Mouse (Mus musculus) liver, postnatal 0 days (tissue): ENCODE measurements at regions not wholly inside any gene's neighbourhood (a gene's known extent, or its start where the extent isn't known, plus 50 kb on each side); places are given as distances from the start of the nearest gene placed in this dataset.

ENCODE experiments used
- ATAC-seq: fragments of 200-750 bp; cut with Nextera tagmentation; 2 replicates; pipeline ENCODE4 v1.8.0; 2017; ENCODE audit warnings: mild to moderate bottlenecking, moderate library complexity
- DNase-seq: peaks from one replicate; pipeline ENCODE4 v3.0.0-alpha.2; 2016
- H3K27ac ChIP-seq: fragments of 300-500 bp; sonication (generic); 2 replicates; pipeline ENCODE4 v1.5.1; 2014; ENCODE audit warnings: antibody characterized with exemption, moderate library complexity, mild to moderate bottlenecking, low read depth
- H3K27me3 ChIP-seq: fragments of 300-500 bp; sonication (generic); 2 replicates; pipeline ENCODE4 v1.6.1; 2014; ENCODE audit warnings: low read length, control low read depth, mixed read lengths; ENCODE audit not compliant: insufficient read depth
- H3K36me3 ChIP-seq: fragments of 300-500 bp; sonication (generic); replicated peaks from 2 replicates; pipeline ENCODE4 v1.6.1; 2014; ENCODE audit warnings: mild to moderate bottlenecking, control low read depth, low read length, moderate library complexity, mixed read lengths; ENCODE audit not compliant: insufficient read depth
- H3K4me1 ChIP-seq: fragments of 300-500 bp; sonication (generic); 2 replicates; pipeline ENCODE4 v1.6.1; 2014; ENCODE audit warnings: antibody characterized with exemption, mild to moderate bottlenecking, control low read depth; ENCODE audit not compliant: insufficient read depth
- H3K4me2 ChIP-seq: fragments of 300-500 bp; sonication (generic); 2 replicates; pipeline ENCODE4 v1.6.1; 2014; ENCODE audit warnings: low read depth, mild to moderate bottlenecking, low read length, moderate library complexity, mixed read lengths
- H3K4me3 ChIP-seq: fragments of 300-500 bp; sonication (generic); 2 replicates; pipeline ENCODE4 v1.5.1; 2014; ENCODE audit warnings: low read depth, low read length
- H3K9ac ChIP-seq: fragments of 300-500 bp; sonication (generic); replicated peaks from 2 replicates; pipeline ENCODE4 v1.6.1; 2014; ENCODE audit warnings: mild to moderate bottlenecking, moderate library complexity
- H3K9me3 ChIP-seq: fragments of 300-500 bp; sonication (generic); 2 replicates; pipeline ENCODE4 v1.6.1; 2016; ENCODE audit warnings: mild to moderate bottlenecking, control low read depth, low read length, mixed read lengths
- CTCF ChIP-seq: sonication (generic); IDR thresholded peaks from 2 replicates; pipeline ENCODE4 v1.5.1; 2016; ENCODE audit warnings: antibody characterized with exemption, low read depth
- EP300 ChIP-seq: IDR thresholded peaks from 2 replicates; pipeline ENCODE4 v1.6.1; 2016; ENCODE audit warnings: antibody characterized with exemption, low read depth, mild to moderate bottlenecking
- WGBS: fragments of 180-500 bp; shearing (Covaris S2); extraction: QIAGEN DNeasy Blood & Tissue Kit; methylation state at CpG from one replicate; pipeline ENCODE4 v1.1.7; 2014; ENCODE audit not compliant: insufficient replicate concordance; 5-methylcytosine and 5-hydroxymethylcytosine counted together

DNA sequence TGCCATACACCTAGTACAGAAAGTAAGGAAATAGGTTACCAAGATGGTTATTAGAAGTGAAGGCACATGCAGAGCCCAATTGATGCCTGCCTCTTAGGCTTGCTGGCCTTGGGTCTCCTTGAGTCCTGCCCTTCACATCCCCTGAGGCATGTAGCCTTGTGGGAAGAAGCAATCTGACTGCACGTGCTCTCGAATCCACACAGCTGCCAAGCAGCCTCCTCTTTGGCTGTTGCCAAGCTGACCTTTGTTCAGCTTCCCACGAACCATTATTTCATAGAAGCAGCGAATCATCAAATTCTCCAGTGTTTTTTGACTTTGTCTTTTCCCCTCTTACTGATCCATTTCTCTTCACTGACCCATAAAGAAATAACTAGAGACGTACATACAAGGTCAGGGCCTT lies 498.1 kb upstream of the Tnp1 start:
- no peak overlapping the region for H3K27ac ChIP-seq
- TF ChIP-seq CTCF (no peak), EP300 (no peak)
- H3K9ac ChIP-seq = no peak overlapping the region
- H3K9me3 ChIP-seq = no peaks in the 10 kb centered on the region
- H3K4me1 ChIP-seq = no peaks in the 10 kb centered on the region
- ATAC-seq (no peak), DNase-seq (no peak)
- no peaks in the 10 kb centered on the region for H3K27me3 ChIP-seq
- no peak overlapping the region for H3K4me3 ChIP-seq
- WGBS = 70% methylated on average over 5 of the region's 5 CpGs
- no peak overlapping the region for H3K4me2 ChIP-seq
- H3K36me3 ChIP-seq = no peaks in the 10 kb centered on the region

DNA sequence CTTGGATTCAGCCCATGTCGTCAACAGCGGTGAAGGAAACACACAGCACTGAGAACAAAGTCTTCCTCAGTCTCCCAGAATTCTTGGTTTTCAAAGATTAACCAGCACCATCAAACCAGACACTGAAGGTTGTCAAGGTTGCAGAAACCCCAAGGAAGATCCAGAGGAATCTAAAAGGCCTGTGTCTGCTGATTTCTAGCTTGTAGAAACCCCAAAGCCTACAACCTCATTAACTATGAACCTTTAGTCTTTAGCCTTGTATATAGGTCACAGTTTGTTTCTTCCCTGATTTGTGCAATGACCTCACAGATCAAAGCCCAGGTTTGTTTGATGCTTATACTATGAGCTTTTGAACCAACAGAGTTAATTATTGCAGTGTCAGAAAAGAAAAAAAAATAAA lies 497.1 kb upstream of the Tnp1 start:
- Histone ChIP-seq H3K27me3 (0 out of 2 replicates have a peak, but pooled peaks cover 3% of the 10 kb centered on the region), H3K4me2 (no peak overlapping the region), H3K9ac (no peak overlapping the region), H3K27ac (no peak overlapping the region), H3K9me3 (no peaks in the 10 kb centered on the region), H3K36me3 (no peaks in the 10 kb centered on the region), H3K4me1 (no peaks in the 10 kb centered on the region), H3K4me3 (no peak overlapping the region)
- ATAC-seq (no peak), DNase-seq (no peak)
- WGBS = 87% methylated on average over 2 of the region's 2 CpGs
- TF ChIP-seq CTCF (no peak), EP300 (no peak)

DNA sequence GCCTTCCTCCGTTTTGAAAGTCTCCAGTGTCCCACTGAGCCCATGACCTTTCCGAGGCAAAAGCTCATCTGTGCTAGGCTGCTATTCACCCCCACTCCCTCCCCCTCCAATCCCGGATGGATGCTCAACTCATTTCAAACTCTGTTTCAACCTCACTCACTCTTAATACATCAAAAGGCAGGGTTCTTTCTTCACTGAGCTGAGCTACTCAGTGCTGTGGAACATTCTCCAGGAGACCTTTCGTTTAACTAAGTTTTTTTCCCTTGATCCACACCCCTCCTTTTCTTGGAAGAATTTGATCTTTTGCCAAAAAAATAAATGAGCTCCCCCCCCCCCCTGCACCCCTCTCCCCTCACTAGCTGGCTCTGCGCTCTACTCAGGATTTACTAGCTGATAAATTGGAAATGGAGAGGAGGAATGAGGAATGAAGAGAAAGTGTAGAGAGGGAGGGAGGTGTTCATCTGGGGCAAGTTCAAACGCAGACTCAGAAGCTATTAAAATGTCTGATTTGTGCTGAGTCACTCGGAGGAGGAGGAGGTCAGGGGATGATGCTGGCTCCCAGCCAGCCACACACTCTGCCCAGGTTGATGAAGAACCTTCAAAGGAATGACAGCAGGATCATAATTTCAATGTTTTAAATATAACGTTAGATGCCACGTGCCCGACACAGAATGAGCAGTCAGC lies 491.5 kb upstream of the Tnp1 start:
- Histone ChIP-seq H3K27me3 (0 out of 2 replicates have a peak, but pooled peaks cover 3% of the 10 kb centered on the region), H3K27ac (no peak overlapping the region), H3K9me3 (no peaks in the 10 kb centered on the region), H3K4me1 (no peaks in the 10 kb centered on the region), H3K4me3 (no peak overlapping the region), H3K4me2 (no peak overlapping the region), H3K36me3 (no peaks in the 10 kb centered on the region), H3K9ac (no peak overlapping the region)
- no peak for ATAC-seq
- no peak for DNase-seq
- TF ChIP-seq EP300 (no peak), CTCF (no peak)
- WGBS = 65% methylated on average over 10 of the region's 10 CpGs

DNA sequence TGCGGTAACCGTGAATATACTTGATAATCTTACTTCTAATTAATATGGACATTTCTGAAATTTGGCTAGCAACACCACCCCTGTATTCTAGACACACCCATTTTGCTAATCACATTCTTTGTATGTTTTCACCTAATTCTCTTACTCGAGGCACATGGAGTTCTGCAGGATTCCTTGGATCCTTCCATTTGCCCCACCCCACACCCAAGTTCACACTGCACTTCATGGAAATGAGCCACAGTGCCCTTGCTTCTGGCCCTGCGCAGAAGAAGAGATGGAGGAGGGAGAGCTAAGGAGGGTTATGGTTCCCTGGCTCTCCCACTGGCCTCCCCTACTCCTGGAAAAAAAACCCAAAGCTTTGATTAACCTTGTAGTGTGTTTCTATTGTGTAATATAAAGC lies 487.9 kb upstream of the Tnp1 start:
- no peaks in the 10 kb centered on the region for H3K9me3 ChIP-seq
- WGBS = 64% methylated on average over 4 of the region's 4 CpGs
- TF ChIP-seq EP300 = no peak
- TF ChIP-seq CTCF = no peak
- no peak for DNase-seq
- no peaks in the 10 kb centered on the region for H3K36me3 ChIP-seq
- no peaks in the 10 kb centered on the region for H3K4me1 ChIP-seq
- H3K27ac ChIP-seq = no peak overlapping the region
- H3K9ac ChIP-seq = no peak overlapping the region
- no peak overlapping the region for H3K4me2 ChIP-seq
- no peak overlapping the region for H3K4me3 ChIP-seq
- no peak for ATAC-seq
- 0 out of 2 replicates have a peak, but pooled peaks cover 3% of the 10 kb centered on the region for H3K27me3 ChIP-seq

DNA sequence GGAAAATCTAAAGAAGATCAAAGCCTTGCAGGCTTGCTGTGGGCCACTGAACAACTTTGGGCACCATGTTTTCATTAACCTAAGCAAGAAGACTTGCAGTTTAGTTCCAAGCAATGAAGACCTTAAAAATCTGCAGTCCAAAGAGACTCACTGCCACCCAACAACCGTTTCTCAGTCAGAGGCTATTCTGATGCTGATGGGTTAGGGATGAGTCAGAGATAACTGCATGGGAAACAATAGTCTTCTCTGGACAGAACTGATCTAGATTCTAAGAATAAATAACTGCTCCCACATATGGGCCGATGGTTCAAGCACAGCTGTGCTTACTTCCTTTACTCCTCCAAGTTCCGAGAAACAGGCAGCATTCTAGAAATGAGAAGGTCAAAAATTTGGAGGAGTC lies 485.0 kb upstream of the Tnp1 start:
- TF ChIP-seq EP300 (no peak), CTCF (no peak)
- no peak for ATAC-seq
- H3K27ac ChIP-seq = no peak overlapping the region
- H3K4me2 ChIP-seq = no peak overlapping the region
- no peaks in the 10 kb centered on the region for H3K9me3 ChIP-seq
- H3K4me1 ChIP-seq = no peaks in the 10 kb centered on the region
- no peak overlapping the region for H3K9ac ChIP-seq
- no peaks in the 10 kb centered on the region for H3K27me3 ChIP-seq
- H3K4me3 ChIP-seq = no peak overlapping the region
- H3K36me3 ChIP-seq = no peaks in the 10 kb centered on the region
- no peak for DNase-seq
- 75% methylated on average over 3 of the region's 3 CpGs for WGBS

DNA sequence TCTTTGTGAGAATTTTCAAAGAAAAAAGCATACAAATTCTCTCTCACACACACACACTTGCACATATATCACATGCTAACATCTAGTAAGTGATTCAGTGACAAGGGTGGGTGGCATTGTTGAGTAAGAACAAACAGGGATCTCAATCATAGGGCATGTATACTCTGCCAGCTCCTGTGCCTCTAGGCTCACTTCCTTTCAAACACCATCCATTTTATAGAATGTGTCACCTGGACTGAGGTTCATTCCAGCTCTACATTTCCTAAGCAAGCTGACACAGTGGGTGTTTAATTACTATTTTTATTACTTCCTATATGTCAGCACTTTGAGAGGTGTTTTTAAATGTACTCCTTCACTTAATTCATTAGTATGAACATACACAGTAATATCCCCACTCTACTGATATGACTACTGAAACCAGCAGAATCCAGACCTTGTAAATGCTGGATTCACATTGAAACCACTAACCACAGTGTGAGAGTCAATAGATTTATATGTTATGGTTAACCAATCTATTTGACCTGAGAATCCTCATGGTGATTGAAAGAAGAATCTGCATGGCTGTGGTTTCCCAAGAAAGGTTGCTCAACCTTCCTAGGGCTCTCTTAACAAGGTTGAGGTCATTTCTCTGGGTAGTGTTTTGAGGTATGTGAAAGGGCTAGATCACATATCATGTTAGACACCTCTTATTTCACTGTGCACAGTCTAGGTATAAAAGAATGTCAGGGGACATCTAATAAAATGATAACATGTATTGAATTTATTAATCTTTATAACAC lies 480.5 kb upstream of the Tnp1 start:
- H3K4me2 ChIP-seq = no peak overlapping the region
- no peak overlapping the region for H3K4me3 ChIP-seq
- no peaks in the 10 kb centered on the region for H3K36me3 ChIP-seq
- no peaks in the 10 kb centered on the region for H3K9me3 ChIP-seq
- DNase-seq = no peak
- no peak overlapping the region for H3K27ac ChIP-seq
- H3K27me3 ChIP-seq = no peaks in the 10 kb centered on the region
- H3K9ac ChIP-seq = no peak overlapping the region
- ATAC-seq = no peak
- no peaks in the 10 kb centered on the region for H3K4me1 ChIP-seq
- TF ChIP-seq CTCF (no peak), EP300 (no peak)
